Mouse (Mus musculus) cerebral cortex, adult 2 months (tissue): Measurements from ENCODE around the gene Gprc5c.

Source experiments
- WGBS: fragments of 180-500 bp; shearing (Covaris S2); methylation state at CpG from one replicate; pipeline ENCODE4 v1.1.7; 2018; 5-methylcytosine and 5-hydroxymethylcytosine counted together

Gene Gprc5c

GRCm38 (mm10) chr11:114867361-114868235 is 16.6 kb downstream of the Gprc5c start:
- WGBS, result 82% methylated on average over 11 of the region's 11 CpGs

GRCm38 (mm10) chr11:114868280-114868679 is 17.3 kb downstream of the Gprc5c start:
- WGBS, result 94% methylated on average over 12 of the region's 12 CpGs

GRCm38 (mm10) chr11:114869787-114870186 is 18.8 kb downstream of the Gprc5c start:
- 91% methylated on average over 1 of the region's 1 CpGs for WGBS

GRCm38 (mm10) chr11:114871540-114871939 is 20.6 kb downstream of the Gprc5c start:
- WGBS, result 87% methylated on average over 2 of the region's 2 CpGs

- 62% methylated on average over 6 of the region's 6 CpGs for WGBS
Measured at GRCm38 (mm10) chr11:114873022-114873817, 22.3 kb downstream of the Gprc5c start.

- 84% methylated on average over 9 of the region's 9 CpGs for WGBS
Measured at GRCm38 (mm10) chr11:114874226-114875145, 23.5 kb downstream of the Gprc5c start.

GRCm38 (mm10) chr11:114875301-114875801 is 24.4 kb downstream of the Gprc5c start:
- 45% methylated on average over 9 of the region's 9 CpGs for WGBS

GRCm38 (mm10) chr11:114876176-114876575 is 25.2 kb downstream of the Gprc5c start:
- 61% methylated on average over 7 of the region's 7 CpGs for WGBS

GRCm38 (mm10) chr11:114876621-114877020 is 25.7 kb downstream of the Gprc5c start:
- 68% methylated on average over 2 of the region's 2 CpGs for WGBS

GRCm38 (mm10) chr11:114877145-114877544 is 26.2 kb downstream of the Gprc5c start:
- WGBS, result 41% methylated on average over 3 of the region's 3 CpGs

GRCm38 (mm10) chr11:114879666-114880065 is 28.7 kb downstream of the Gprc5c start:
- 77% methylated on average over 2 of the region's 2 CpGs for WGBS

- WGBS, result 4% methylated on average over 1 of the region's 1 CpGs
Measured at GRCm38 (mm10) chr11:114880589-114880988, 29.6 kb downstream of the Gprc5c start.

- WGBS, result 93% methylated on average over 4 of the region's 4 CpGs
Measured at GRCm38 (mm10) chr11:114883251-114883789, 32.4 kb downstream of the Gprc5c start.

- WGBS, result 67% methylated on average over 4 of the region's 4 CpGs
Measured at GRCm38 (mm10) chr11:114884380-114885100, 33.6 kb downstream of the Gprc5c start.

- WGBS, result 70% methylated on average over 18 of the region's 18 CpGs
Measured at GRCm38 (mm10) chr11:114889991-114890518, 39.1 kb downstream of the Gprc5c start, which contains the start of gene Cd300a. Gene Cd300a, plus strand, starts transcription at chr11:114890041.

- WGBS, result 53% methylated on average over 5 of the region's 5 CpGs
Measured at GRCm38 (mm10) chr11:114890542-114890941, 39.6 kb downstream of the Gprc5c start.

GRCm38 (mm10) chr11:114896085-114896484 is 45.1 kb downstream of the Gprc5c start:
- WGBS, result 93% methylated on average over 3 of the region's 3 CpGs

GRCm38 (mm10) chr11:114898026-114898425 is 47.1 kb downstream of the Gprc5c start:
- 63% methylated on average over 1 of the region's 1 CpGs for WGBS

GRCm38 (mm10) chr11:114903224-114903623 is 52.3 kb downstream of the Gprc5c start:
- WGBS, result 81% methylated on average over 4 of the region's 4 CpGs

GRCm38 (mm10) chr11:114907567-114907966 is 56.6 kb downstream of the Gprc5c start:
- WGBS, result 80% methylated on average over 4 of the region's 4 CpGs
